Comparison of ENCODE assay signal across 27 mouse cellular contexts in the genomic region with DNA sequence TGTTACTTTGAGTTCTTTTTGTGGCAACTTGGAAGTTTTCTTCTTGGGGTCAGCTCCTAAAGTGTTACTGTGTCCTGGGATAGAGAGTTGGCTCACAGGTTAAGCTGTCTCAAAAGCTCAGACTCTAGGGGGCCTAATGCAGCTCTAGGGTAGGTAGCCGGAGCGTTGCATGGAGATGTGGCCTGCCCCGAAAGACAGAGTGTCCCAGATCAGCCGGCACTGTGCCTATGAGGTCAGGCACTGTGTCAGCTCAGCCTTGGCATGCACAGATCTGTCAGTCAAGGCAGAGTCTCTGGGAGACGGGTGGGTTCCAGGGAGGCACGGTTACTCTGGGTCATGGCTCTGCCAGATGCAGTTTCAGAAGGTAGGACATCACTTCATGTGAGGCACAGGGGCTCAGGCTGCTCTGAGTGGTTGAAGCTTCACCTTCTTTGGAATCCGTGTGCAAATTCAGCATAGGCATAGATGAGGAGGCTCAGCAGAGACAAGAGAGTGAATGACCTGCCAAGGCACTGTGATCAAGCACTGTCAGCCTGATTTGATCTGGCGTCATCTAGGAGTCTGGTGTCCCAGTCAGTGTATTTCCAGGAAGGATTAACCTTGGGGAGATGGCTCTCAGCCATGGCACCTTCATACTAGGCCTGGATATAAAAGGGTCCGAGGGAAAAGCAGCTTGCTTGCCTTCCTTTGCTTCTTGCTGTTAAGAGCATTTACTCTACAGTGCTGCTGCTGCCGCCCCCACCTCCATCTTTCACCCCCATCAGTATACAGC. TPM values are rescaled to one million over a fixed set of nuclear protein-coding genes. Genes with fewer than 3 reads are reported as not detected.
"Had no signal": no experiment of that assay in that cellular context is flagged by ENCODE, and none has a peak within 500 bp of the region (broad histone marks: within the 10 kb centered on the region; RNA-seq: fewer than 3 reads in every experiment).

No protein-coding gene starts in this region.

- DNase-seq: kidney, postnatal 25 days; layer of hippocampus, adult 9-11 months; liver; lung, adult 18-20 months; lung, postnatal 10 days; lung, postnatal 36 days; right cerebral cortex, adult 18-20 months; right cerebral cortex, postnatal 14 days; right cerebral cortex, postnatal 4 days; thymus, adult 2 months; thymus, postnatal 14 days; thymus, postnatal 4 days had no signal

- H3K27ac ChIP-seq: kidney, postnatal 0 days; layer of hippocampus, adult 2 months; limb, embryonic 10.5 days; limb, embryonic 13.5 days; liver, embryonic 12.5 days; liver, embryonic 15.5 days; lung, embryonic 15.5 days; midbrain, embryonic 10.5 days; midbrain, embryonic 13.5 days; neural tube, embryonic 12.5 days; neural tube, embryonic 15.5 days; stomach, postnatal 0 days had no signal

- H3K4me3 ChIP-seq: layer of hippocampus, adult 2 months; limb, embryonic 10.5 days; limb, embryonic 13.5 days; liver, embryonic 12.5 days; liver, embryonic 15.5 days; lung, embryonic 15.5 days; megakaryocyte, embryonic 14.5 days; midbrain, embryonic 10.5 days; midbrain, embryonic 13.5 days; myocyte; neural tube, embryonic 12.5 days; neural tube, embryonic 15.5 days had no signal

RNA-seq across cellular contexts. Expression of a gene that starts 32.6 kb away (rescaled TPM):
- total RNA-seq: monocyte, adult 5-6 weeks had no signal
